In genomic region chr13:25933246-25933645, GRCm38 (mm10) we compare ENCODE assay signal across 9 mouse cellular contexts.
DNase-seq lines count a peak whose midpoint lies in the region; ATAC-seq and TF ChIP-seq lines count a peak whose summit lies in the region.
"Had no signal": no experiment of that assay in that cellular context is flagged by ENCODE, and none has a peak within 500 bp of the region (broad histone marks: within the 10 kb centered on the region; RNA-seq: fewer than 3 reads in every experiment).

No protein-coding gene starts in this region.

- H3K4me1 ChIP-seq in heart, embryonic 11.5 days (ENCODE audit: control insufficient read depth, insufficient read depth, low read length), result peaks cover 6% of the 10 kb centered on the region
- H3K4me1 ChIP-seq in heart, adult 2 months (ENCODE audit: control insufficient read depth, insufficient read depth, low read length), result peaks cover 2% of the 10 kb centered on the region
- peaks cover 11% of the 10 kb centered on the region for H3K4me1 ChIP-seq in limb, embryonic 12.5 days (replicated peaks)
- no peaks in the 10 kb centered on the region; the same call in 1 of the 2 replicates for H3K4me1 ChIP-seq in stomach, embryonic 15.5 days

- no peaks in the 10 kb centered on the region for H3K36me3 ChIP-seq in heart, embryonic 11.5 days (ENCODE audit: control insufficient read depth, insufficient read depth, low read length)
- H3K36me3 ChIP-seq in heart, adult 2 months (ENCODE audit: control insufficient read depth, insufficient read depth, low read length), result peaks cover 5% of the 10 kb centered on the region
- H3K36me3 ChIP-seq in limb, embryonic 12.5 days, result no peaks in the 10 kb centered on the region
- H3K36me3 ChIP-seq in stomach, embryonic 15.5 days, result no peaks in the 10 kb centered on the region

- TF ChIP-seq EP300 in heart, adult 2 months (IDR thresholded peaks at IDR 0.05; ENCODE audit: insufficient read depth, low read depth, low read length), result no peak

- no peak overlapping the region for H3K4me2 ChIP-seq in heart, embryonic 11.5 days
- no peak overlapping the region for H3K4me2 ChIP-seq in limb, embryonic 12.5 days
- no peak overlapping the region for H3K4me2 ChIP-seq in stomach, embryonic 15.5 days

- ATAC-seq in heart, embryonic 11.5 days (replicated peaks; ENCODE audit: insufficient number of reproducible peaks, low FRiP score, low TSS enrichment), result no peak
- ATAC-seq in limb, embryonic 12.5 days (ENCODE audit: insufficient number of reproducible peaks, insufficient read depth, low FRiP score, low TSS enrichment, low read depth), result no peak
- no peak for ATAC-seq in stomach, embryonic 15.5 days (ENCODE audit: insufficient read depth, low FRiP score, low read depth)

- H3K9me3 ChIP-seq in heart, embryonic 11.5 days (replicated peaks; ENCODE audit: control insufficient read depth, low read length), result no peaks in the 10 kb centered on the region
- no peaks in the 10 kb centered on the region for H3K9me3 ChIP-seq in limb, embryonic 12.5 days
- no peaks in the 10 kb centered on the region for H3K9me3 ChIP-seq in stomach, embryonic 15.5 days

- intact Hi-C loops in heart, adult 2 months (cut with DNase I), result loop anchor here (10.0 kb wide), 1 partner anchor 982 kb away; no protein-coding TSS in a partner anchor

- DNase-seq in heart, adult 2 months, result no peak
- peak; percentile 8 to 9 for DNase-seq in right cerebral cortex, adult 2 months (ENCODE audit: low spot score in 2 of 2)
- no peak for DNase-seq in right cerebral cortex, postnatal 36 days (ENCODE audit: low spot score in 2 of 2)
- no peak for DNase-seq in cerebellum, adult 11 months
- no peak for DNase-seq in spleen, adult 12 weeks (ENCODE audit: low spot score)
- DNase-seq: B cell, adult 2 months had no signal

- no peaks in the 10 kb centered on the region for H3K79me2 ChIP-seq in heart, adult 2 months (replicated peaks; ENCODE audit: control insufficient read depth, insufficient read depth, low read length)

- WGBS in heart, embryonic 11.5 days (ENCODE audit: insufficient replicate concordance), result 59% methylated on average over 3 of the region's 3 CpGs
- WGBS in heart, adult 2 months, result 62% methylated on average over 3 of the region's 3 CpGs
- 34% methylated on average over 3 of the region's 3 CpGs for WGBS in limb, embryonic 12.5 days
- 13% methylated on average over 3 of the region's 3 CpGs for WGBS in stomach, embryonic 15.5 days

- no peak overlapping the region for H3K4me3 ChIP-seq in heart, embryonic 11.5 days (ENCODE audit: low read depth, low read length)
- no peak overlapping the region for H3K4me3 ChIP-seq in heart, adult 2 months
- no peak overlapping the region for H3K4me3 ChIP-seq in limb, embryonic 12.5 days (replicated peaks)
- no peak overlapping the region for H3K4me3 ChIP-seq in stomach, embryonic 15.5 days (replicated peaks)

- H3K27me3 ChIP-seq in heart, embryonic 11.5 days (ENCODE audit: control insufficient read depth, insufficient read depth, low read length), result no peaks in the 10 kb centered on the region
- no peaks in the 10 kb centered on the region for H3K27me3 ChIP-seq in heart, adult 2 months (ENCODE audit: control insufficient read depth, insufficient read depth, low read length)
- no peaks in the 10 kb centered on the region for H3K27me3 ChIP-seq in limb, embryonic 12.5 days
- H3K27me3 ChIP-seq in stomach, embryonic 15.5 days (replicated peaks), result no peaks in the 10 kb centered on the region

- no peak overlapping the region for H3K9ac ChIP-seq in heart, embryonic 11.5 days (ENCODE audit: low read depth, low read length)
- no peak overlapping the region for H3K9ac ChIP-seq in heart, adult 2 months (ENCODE audit: low read depth, low read length)
- no peak overlapping the region for H3K9ac ChIP-seq in limb, embryonic 12.5 days (replicated peaks)
- H3K9ac ChIP-seq in stomach, embryonic 15.5 days, result no peak overlapping the region

- no peak for TF ChIP-seq CTCF in heart, adult 2 months (IDR thresholded peaks at IDR 0.05)

- TF ChIP-seq POLR2A in heart, adult 2 months (IDR thresholded peaks at IDR 0.05; ENCODE audit: insufficient read depth, low read depth, low read length), result no peak

- H3K27ac ChIP-seq in heart, embryonic 11.5 days (ENCODE audit: low read depth, low read length), result 0 out of 2 replicates have a peak overlapping the region, but pooled peaks have one; percentile 24
- no peak overlapping the region for H3K27ac ChIP-seq in heart, adult 2 months
- H3K27ac ChIP-seq in limb, embryonic 12.5 days, result peak overlapping the region; percentile 46; the same call in 1 of the 2 replicates
- H3K27ac ChIP-seq in stomach, embryonic 15.5 days, result peak overlapping the region; percentile 74

Comparison
In these comparisons a context has a peak if more than half of its experiments do, and no peak if none do; other contexts are left out.
1. DNase-seq: peak in right cerebral cortex, adult 2 months (2 of 2); none in heart, adult 2 months (0 of 2), right cerebral cortex, postnatal 36 days (0 of 2), cerebellum, adult 11 months (single experiment) and spleen, adult 12 weeks (single experiment).